19 mouse cellular contexts compared by ENCODE assay signal in genomic region chr6:102421781-102422180, GRCm38 (mm10).
A peak's percentile ranks its signal among the peaks of the same experiment; 100 is the strongest.
DNase-seq lines count a peak whose midpoint lies in the region; ATAC-seq and TF ChIP-seq lines count a peak whose summit lies in the region.
"Had no signal": no experiment of that assay in that cellular context is flagged by ENCODE, and none has a peak within 500 bp of the region (broad histone marks: within the 10 kb centered on the region; RNA-seq: fewer than 3 reads in every experiment).

No protein-coding gene starts in this region.

- ATAC-seq in hindbrain, embryonic 12.5 days (ENCODE audit: low FRiP score): peak; percentile 38; the same call in 1 of the 2 replicates
- 0 out of 2 replicates have a peak, but pooled peaks have one; percentile 47 for ATAC-seq in neural tube, embryonic 13.5 days (ENCODE audit: low read depth)
- no peak for ATAC-seq in intestine, embryonic 15.5 days
- ATAC-seq: CD4-positive, CD25-positive, alpha-beta regulatory T cell, adult 4 months had no signal

- no peaks in the 10 kb centered on the region for H3K27me3 ChIP-seq in hindbrain, embryonic 12.5 days
- no peaks in the 10 kb centered on the region for H3K27me3 ChIP-seq in hindbrain, embryonic 10.5 days (ENCODE audit: insufficient read depth, poor library complexity, severe bottlenecking)
- H3K27me3 ChIP-seq in neural tube, embryonic 13.5 days: no peaks in the 10 kb centered on the region
- no peaks in the 10 kb centered on the region for H3K27me3 ChIP-seq in intestine, embryonic 15.5 days (replicated peaks)
- H3K27me3 ChIP-seq: hindbrain, embryonic 15.5 days; limb, embryonic 12.5 days; liver, embryonic 13.5 days had no signal

- in situ Hi-C loops in ES-E14 (cut with MboI; ENCODE audit: low sequenced_read_pairs in 2 of 2, unreplicated experiment in 2 of 2): no loop called here

- no peak overlapping the region for H3K4me3 ChIP-seq in hindbrain, embryonic 12.5 days
- H3K4me3 ChIP-seq in hindbrain, embryonic 10.5 days: no peak overlapping the region
- H3K4me3 ChIP-seq in ES-E14 (ENCODE audit: insufficient read depth in 1 of 2, low read depth in 1 of 2, low read length in 2 of 2, poor library complexity in 1 of 2, severe bottlenecking in 1 of 2): no peak overlapping the region
- no peak overlapping the region for H3K4me3 ChIP-seq in neural tube, embryonic 13.5 days
- no peak overlapping the region for H3K4me3 ChIP-seq in intestine, embryonic 15.5 days (replicated peaks)
- H3K4me3 ChIP-seq: hindbrain, embryonic 15.5 days; limb, embryonic 12.5 days; liver, embryonic 13.5 days had no signal

- H3K4me1 ChIP-seq in hindbrain, embryonic 12.5 days: no peaks in the 10 kb centered on the region
- H3K4me1 ChIP-seq in hindbrain, embryonic 10.5 days (replicated peaks): no peaks in the 10 kb centered on the region
- H3K4me1 ChIP-seq in ES-E14 (ENCODE audit: control insufficient read depth in 2 of 2, insufficient read depth in 2 of 2, low read length in 2 of 2, poor library complexity in 1 of 2): no peaks in the 10 kb centered on the region
- H3K4me1 ChIP-seq in neural tube, embryonic 13.5 days (replicated peaks): no peaks in the 10 kb centered on the region
- no peaks in the 10 kb centered on the region for H3K4me1 ChIP-seq in intestine, embryonic 15.5 days (replicated peaks)
- H3K4me1 ChIP-seq: hindbrain, embryonic 15.5 days; limb, embryonic 12.5 days; liver, embryonic 13.5 days had no signal

- H3K9me3 ChIP-seq in hindbrain, embryonic 12.5 days (replicated peaks): no peaks in the 10 kb centered on the region
- no peaks in the 10 kb centered on the region for H3K9me3 ChIP-seq in hindbrain, embryonic 10.5 days
- no peaks in the 10 kb centered on the region for H3K9me3 ChIP-seq in ES-E14 (ENCODE audit: control insufficient read depth, insufficient read depth, low read depth, low read length)
- no peaks in the 10 kb centered on the region for H3K9me3 ChIP-seq in neural tube, embryonic 13.5 days
- H3K9me3 ChIP-seq in intestine, embryonic 15.5 days: no peaks in the 10 kb centered on the region
- H3K9me3 ChIP-seq: hindbrain, embryonic 15.5 days; limb, embryonic 12.5 days; liver, embryonic 13.5 days had no signal

- 41% methylated on average over 1 of the region's 1 CpGs for WGBS in hindbrain, embryonic 12.5 days
- 40% methylated on average over 1 of the region's 1 CpGs for WGBS in hindbrain, embryonic 10.5 days
- WGBS in neural tube, embryonic 13.5 days: 23% methylated on average over 1 of the region's 1 CpGs
- 68% methylated on average over 1 of the region's 1 CpGs for WGBS in intestine, embryonic 15.5 days

- no peak overlapping the region for H3K27ac ChIP-seq in hindbrain, embryonic 12.5 days
- no peak overlapping the region for H3K27ac ChIP-seq in hindbrain, embryonic 10.5 days
- H3K27ac ChIP-seq in ES-E14 (ENCODE audit: insufficient read depth, low read depth, low read length, poor library complexity, severe bottlenecking): no peak overlapping the region
- H3K27ac ChIP-seq in neural tube, embryonic 13.5 days (replicated peaks): no peak overlapping the region
- H3K27ac ChIP-seq in intestine, embryonic 15.5 days: no peak overlapping the region
- H3K27ac ChIP-seq: hindbrain, embryonic 15.5 days; limb, embryonic 12.5 days; liver, embryonic 13.5 days; stomach, postnatal 0 days had no signal

- peak; percentile 5 for DNase-seq in embryo, embryonic 11 days
- no peak for DNase-seq in embryo, embryonic 9.5 days (ENCODE audit: extremely low spot score)
- DNase-seq in hindbrain, embryonic 10.5 days (ENCODE audit: low spot score): no peak
- peak; percentile 8 for DNase-seq in ES-E14 (ENCODE audit: low read depth, low spot score)
- DNase-seq: adrenal gland, adult 2 months; cerebellum, adult 9-11 months; heart, postnatal 10 days; kidney, adult 11 months; liver, embryonic 13.5 days; lung, embryonic 14.5 days; lung, postnatal 36 days had no signal

- no peaks in the 10 kb centered on the region for H3K36me3 ChIP-seq in hindbrain, embryonic 12.5 days
- no peaks in the 10 kb centered on the region for H3K36me3 ChIP-seq in hindbrain, embryonic 10.5 days
- no peaks in the 10 kb centered on the region for H3K36me3 ChIP-seq in ES-E14 (ENCODE audit: control insufficient read depth, insufficient read depth, low read length, poor library complexity, severe bottlenecking)
- H3K36me3 ChIP-seq in neural tube, embryonic 13.5 days: no peaks in the 10 kb centered on the region
- H3K36me3 ChIP-seq in intestine, embryonic 15.5 days: no peaks in the 10 kb centered on the region
- H3K36me3 ChIP-seq: hindbrain, embryonic 15.5 days; limb, embryonic 12.5 days; liver, embryonic 13.5 days had no signal

- H3K9ac ChIP-seq in hindbrain, embryonic 12.5 days: no peak overlapping the region
- H3K9ac ChIP-seq in ES-E14 (ENCODE audit: insufficient read depth, low read depth, low read length, poor library complexity, severe bottlenecking): no peak overlapping the region
- no peak overlapping the region for H3K9ac ChIP-seq in neural tube, embryonic 13.5 days
- no peak overlapping the region for H3K9ac ChIP-seq in intestine, embryonic 15.5 days
- H3K9ac ChIP-seq: hindbrain, embryonic 15.5 days; limb, embryonic 12.5 days; liver, embryonic 13.5 days; lung, embryonic 14.5 days had no signal

- no peak overlapping the region for H3K4me2 ChIP-seq in hindbrain, embryonic 12.5 days (replicated peaks)
- H3K4me2 ChIP-seq in neural tube, embryonic 13.5 days: no peak overlapping the region
- H3K4me2 ChIP-seq in intestine, embryonic 15.5 days (replicated peaks): no peak overlapping the region
- H3K4me2 ChIP-seq: heart, embryonic 11.5 days; hindbrain, embryonic 15.5 days; limb, embryonic 12.5 days; liver, embryonic 13.5 days; lung, embryonic 14.5 days had no signal

TF ChIP-seq in ES-E14, 5 proteins besides CTCF, POLR2A, EP300 and RAD21:
- TF ChIP-seq CHD2 (IDR thresholded peaks at IDR 0.05; ENCODE audit: low read depth, low read length): no peak
- no peak for TF ChIP-seq HCFC1 (IDR thresholded peaks at IDR 0.05; ENCODE audit: borderline replicate concordance, insufficient read depth, low read length)
- TF ChIP-seq ZNF384 (IDR thresholded peaks at IDR 0.05; ENCODE audit: low read depth, low read length): no peak
- TF ChIP-seq MAFK (IDR thresholded peaks at IDR 0.05; ENCODE audit: insufficient read depth, low read depth, low read length): no peak
- TF ChIP-seq ZC3H11A (IDR thresholded peaks at IDR 0.05; ENCODE audit: borderline replicate concordance, low read depth, low read length): no peak

Comparison
In these comparisons a context has a peak if more than half of its experiments do, and no peak if none do; other contexts are left out.
1. DNase-seq: peak in embryo, embryonic 11 days (single experiment) and ES-E14 (single experiment); none in embryo, embryonic 9.5 days (single experiment) and hindbrain, embryonic 10.5 days (single experiment).